Mouse (Mus musculus) heart, embryonic 12.5 days (tissue): Measurements from ENCODE around the gene Tmem86a. TPM values are rescaled to one million over a fixed set of nuclear protein-coding genes. Genes with fewer than 3 reads are reported as not detected.

Source experiments
- ATAC-seq: fragments of 200-750 bp; cut with Nextera tagmentation; 2 replicates; pipeline ENCODE4 v1.8.0; 2017; ENCODE audit warnings: moderate TSS enrichment, moderate library complexity; ENCODE audit not compliant: insufficient number of reproducible peaks, low FRiP score
- H3K27ac ChIP-seq: fragments of 300-500 bp; sonication (generic); 2 replicates; pipeline ENCODE4 v1.5.1; 2016; ENCODE audit warnings: mild to moderate bottlenecking, moderate library complexity; ENCODE audit not compliant: poor library complexity, severe bottlenecking
- H3K27me3 ChIP-seq: fragments of 300-500 bp; sonication (generic); replicated peaks from 2 replicates; pipeline ENCODE4 v1.6.1; 2016; ENCODE audit warnings: mild to moderate bottlenecking, moderate library complexity
- H3K36me3 ChIP-seq: fragments of 300-500 bp; sonication (generic); 2 replicates; pipeline ENCODE4 v1.6.1; 2016; ENCODE audit warnings: mild to moderate bottlenecking, moderate library complexity
- H3K4me1 ChIP-seq: fragments of 300-500 bp; sonication (generic); replicated peaks from 2 replicates; pipeline ENCODE4 v1.6.1; 2016; ENCODE audit warnings: mild to moderate bottlenecking
- H3K4me2 ChIP-seq: fragments of 300-500 bp; sonication (generic); 2 replicates; pipeline ENCODE4 v1.6.1; 2016; ENCODE audit warnings: mild to moderate bottlenecking, moderate library complexity
- H3K4me3 ChIP-seq: fragments of 300-500 bp; sonication (generic); 2 replicates; pipeline ENCODE4 v1.5.1; 2016; ENCODE audit warnings: mild to moderate bottlenecking
- H3K9ac ChIP-seq: fragments of 300-500 bp; sonication (generic); 2 replicates; pipeline ENCODE4 v1.6.1; 2016; ENCODE audit warnings: mild to moderate bottlenecking, moderate library complexity
- H3K9me3 ChIP-seq: fragments of 300-500 bp; sonication (generic); replicated peaks from 2 replicates; pipeline ENCODE4 v1.6.1; 2016; ENCODE audit warnings: mild to moderate bottlenecking, moderate library complexity
- WGBS: fragments of 180-500 bp; shearing (Covaris S2); methylation state at CpG from one replicate; pipeline ENCODE4 v1.1.7; 2016; 5-methylcytosine and 5-hydroxymethylcytosine counted together
- microRNA-seq: library from miRNA; unstranded; fragments of <30 nt; microRNA quantifications from one replicate; pipeline ENCODE4, GENCODE M21; 2017
- polyA plus RNA-seq: library from polyadenylated mRNA; unstranded; fragments of >200 nt; fragmentation: Nextera tagmentation; extraction: Ambion mirVana; gene quantifications from 2 replicates; pipeline ENCODE4 v1.2.1, GENCODE M21; 2016

The Tmem86a gene
- polyA plus RNA-seq, 1 experiment from 2014 or later: 22.0 TPM

DNA sequence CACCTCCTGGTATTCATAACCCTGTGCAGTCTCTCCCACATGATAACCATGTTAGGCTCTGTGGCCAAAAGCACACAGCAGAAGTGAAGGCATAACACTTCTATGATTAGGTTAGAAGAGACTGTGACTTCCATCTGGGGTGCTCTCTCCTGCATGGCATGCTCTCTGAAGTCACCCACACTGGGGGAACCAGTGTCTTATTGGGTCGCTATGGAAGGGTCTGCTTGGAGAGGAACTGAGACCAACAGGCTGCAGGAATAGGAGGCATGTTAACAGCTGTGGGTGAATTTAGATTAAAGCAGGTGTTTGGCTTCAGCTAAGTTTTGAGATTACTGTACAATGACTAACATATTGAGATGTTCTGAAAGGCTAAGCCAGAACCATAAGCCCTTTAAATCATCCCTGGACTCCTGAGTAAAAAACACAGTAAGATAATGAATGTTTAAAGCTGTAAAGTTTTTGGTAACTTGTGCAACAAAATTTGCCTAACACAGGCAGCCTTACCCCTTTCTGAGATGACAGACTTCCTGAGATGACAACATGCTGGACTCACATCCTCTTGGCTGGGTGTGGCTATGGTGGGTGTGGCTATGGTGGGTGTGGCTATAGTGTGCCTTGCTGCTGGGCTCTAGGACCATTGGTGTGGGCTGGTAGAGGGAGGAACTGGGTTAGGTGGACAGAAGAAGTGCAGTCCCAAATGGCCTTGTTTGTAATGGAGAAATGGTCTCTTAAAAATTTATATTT, 53.4 kb downstream of the Tmem86a start:
- Histone ChIP-seq H3K4me2 (no peak overlapping the region), H3K36me3 (no peaks in the 10 kb centered on the region), H3K4me1 (no peaks in the 10 kb centered on the region), H3K27me3 (no peaks in the 10 kb centered on the region; the same call in 1 of the 2 replicates), H3K27ac (no peak overlapping the region), H3K9me3 (no peaks in the 10 kb centered on the region), H3K9ac (no peak overlapping the region), H3K4me3 (no peak overlapping the region)
- WGBS: 59% methylated on average over 1 of the region's 1 CpGs
- ATAC-seq: no peak

Small RNA genes lying within 50 kb of the gene (microRNA-seq; reads per million reads assigned to microRNA genes)
- not detected for gene Mir7056

Other genes with a start within 250 kb of the Tmem86a start
- 2,859 and 2,900 TPM in 2 replicates for gene Ldha, start 209.1 kb upstream of the Tmem86a start, polyA plus RNA-seq
- not detected in 2 replicates for gene Ldhc, start 189.4 kb upstream of the Tmem86a start, polyA plus RNA-seq
- 185 and 190 TPM in 2 replicates for gene Tsg101, start 130.6 kb upstream of the Tmem86a start, polyA plus RNA-seq
- gene Uevld, start 92.1 kb upstream of the Tmem86a start, polyA plus RNA-seq: 10.0 TPM in 2 replicates
- not detected in 2 replicates for gene Gm9999, start 67.0 kb upstream of the Tmem86a start, polyA plus RNA-seq
- gene Spty2d1, start 42.2 kb upstream of the Tmem86a start, polyA plus RNA-seq: 19.4 and 19.8 TPM in 2 replicates
- 0.10 TPM in 1 of 2 replicates, not detected in the other for gene Ptpn5, start 83.1 kb downstream of the Tmem86a start, polyA plus RNA-seq
- not detected in 2 replicates for gene Mrgpra6, start 154.3 kb downstream of the Tmem86a start, polyA plus RNA-seq
- not detected in 2 replicates for gene Mrgpra9, start 202.2 kb downstream of the Tmem86a start, polyA plus RNA-seq